Mouse (Mus musculus): Measurements from ENCODE around the gene Cel. TPM values are rescaled to one million over a fixed set of nuclear protein-coding genes. Genes with fewer than 3 reads are reported as not detected.

Cel gene
- polyA plus RNA-seq, 1 experiment from 2014 or later, result not detected

DNA sequence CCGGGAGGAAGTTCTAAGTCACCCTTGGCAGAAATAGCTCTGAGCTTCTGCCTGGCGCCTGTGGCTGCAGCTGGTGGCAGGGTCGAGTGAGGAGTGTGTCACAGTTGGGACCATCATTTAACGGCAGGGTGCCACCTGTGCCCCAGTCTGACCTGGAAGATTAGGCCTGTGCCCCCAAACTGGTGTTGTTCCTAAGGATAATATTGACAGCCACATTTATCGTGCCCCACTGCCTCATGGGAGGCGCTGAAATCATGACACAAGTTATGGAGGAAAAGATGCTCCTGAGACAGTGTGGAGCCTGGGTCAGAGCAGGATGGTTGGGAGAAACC, 36.3 kb upstream of the Cel start:
- no peak overlapping the region for H3K4me3 ChIP-seq

DNA sequence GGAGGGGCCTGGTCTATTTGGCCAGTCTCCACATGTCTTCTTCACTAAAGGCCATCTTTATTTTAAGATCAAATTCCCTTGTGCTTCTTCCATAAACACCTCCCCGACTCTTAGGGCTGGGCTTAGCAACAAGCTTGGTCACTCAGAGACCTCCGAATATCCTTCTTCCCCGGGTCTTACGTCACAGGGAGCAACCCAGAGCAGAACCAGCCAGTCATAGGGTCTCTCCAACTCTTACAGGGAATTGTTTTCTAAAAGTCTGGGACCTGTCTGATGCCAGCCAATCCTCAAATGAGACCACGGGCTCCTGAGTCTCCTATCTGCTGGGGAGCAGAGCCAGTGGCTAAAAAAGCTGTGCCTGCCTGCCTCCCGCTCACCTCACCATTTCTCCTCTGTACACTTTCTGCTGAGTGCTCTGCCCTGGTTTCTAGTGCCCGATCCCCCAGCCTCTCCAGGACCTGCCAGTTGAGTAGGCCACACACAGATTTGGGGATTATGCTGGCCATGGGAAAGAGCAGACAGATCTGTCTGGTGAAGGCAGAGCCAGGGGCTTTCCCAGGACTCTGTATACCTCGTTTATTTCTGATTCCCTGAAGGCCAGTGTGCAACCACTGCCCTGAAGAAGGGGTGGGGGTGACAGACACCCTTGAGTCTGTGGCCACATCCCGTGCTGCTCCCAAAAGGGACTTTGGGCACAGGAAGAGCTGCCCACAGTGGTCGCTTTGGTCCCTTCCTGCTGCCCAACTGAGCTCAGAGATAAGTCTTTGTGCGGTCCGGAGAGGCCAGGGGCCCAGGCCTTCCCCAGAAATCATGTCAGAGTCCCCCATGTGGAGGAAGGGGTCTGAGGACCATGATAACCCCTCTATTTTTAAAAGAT, 35.7 kb upstream of the Cel start:
- Histone ChIP-seq H3K36me3 (no peaks in the 10 kb centered on the region), H3K4me2 (no peak overlapping the region), H3K27ac (no peak overlapping the region), H3K4me1 (no peaks in the 10 kb centered on the region), H3K9me3 (no peaks in the 10 kb centered on the region), H3K27me3 (no peaks in the 10 kb centered on the region), H3K4me3 (no peak overlapping the region), H3K9ac (no peak overlapping the region)
- WGBS, result 53% methylated on average over 12 of the region's 12 CpGs
- ATAC-seq (ENCODE audit: borderline replicate concordance, extremely low read depth, low FRiP score, low TSS enrichment), result no peak

More for the DNA sequence above, 36.3 kb upstream of the Cel start:
- H3K27ac ChIP-seq, result no peak overlapping the region
- H3K36me3 ChIP-seq, result no peaks in the 10 kb centered on the region
- WGBS, result 65% methylated on average over 6 of the region's 6 CpGs
- H3K4me1 ChIP-seq, result no peaks in the 10 kb centered on the region
- H3K4me2 ChIP-seq, result no peak overlapping the region
- no peaks in the 10 kb centered on the region for H3K27me3 ChIP-seq
- H3K9me3 ChIP-seq, result no peaks in the 10 kb centered on the region
- no peak for ATAC-seq (ENCODE audit: borderline replicate concordance, extremely low read depth, low FRiP score, low TSS enrichment)
- H3K9ac ChIP-seq, result no peak overlapping the region

DNA sequence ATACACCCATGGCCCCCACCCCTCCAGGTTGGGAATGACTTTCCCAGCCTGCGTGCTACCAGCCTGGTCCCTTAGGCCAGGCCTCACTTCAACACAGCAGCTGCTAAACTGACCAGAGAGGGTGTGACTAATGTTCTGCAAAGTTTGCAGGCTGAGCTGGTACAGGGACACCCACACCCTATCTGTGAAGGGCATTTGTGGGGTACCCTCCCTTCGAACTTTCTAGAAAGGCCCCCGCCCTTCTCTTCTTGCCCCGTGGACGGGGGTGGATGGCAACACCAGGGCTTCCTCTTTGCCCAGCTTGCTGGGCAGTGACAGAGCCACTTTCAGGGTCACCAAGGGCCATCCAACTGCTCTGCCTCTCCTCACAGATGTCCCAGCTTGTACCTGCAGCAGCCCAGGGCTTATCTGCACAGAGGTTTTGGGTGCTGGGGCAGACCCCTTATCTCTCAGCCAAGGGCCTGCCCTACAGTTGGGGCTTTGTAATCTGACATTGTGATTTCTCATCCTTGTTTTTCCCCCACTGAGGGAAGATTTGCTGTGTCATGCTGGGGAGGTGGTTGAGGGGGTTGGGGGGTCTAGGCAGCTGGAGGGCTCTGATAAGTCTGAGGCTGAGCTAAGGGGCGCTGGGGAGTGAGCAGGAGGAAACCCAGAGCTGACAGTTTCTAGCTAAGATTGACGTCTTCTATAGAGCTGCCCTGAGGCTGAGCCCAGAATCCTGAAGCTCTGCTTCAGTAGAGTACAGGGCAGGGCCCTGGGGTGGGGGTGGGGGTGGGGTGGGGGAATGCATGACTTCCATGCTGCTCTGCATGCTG, 34.7 kb upstream of the Cel start:
- peak; percentile 60; the same call in 1 of the 2 replicates for ATAC-seq (ENCODE audit: borderline replicate concordance, extremely low read depth, low FRiP score, low TSS enrichment)
- H3K27ac ChIP-seq, result no peak overlapping the region

DNA sequence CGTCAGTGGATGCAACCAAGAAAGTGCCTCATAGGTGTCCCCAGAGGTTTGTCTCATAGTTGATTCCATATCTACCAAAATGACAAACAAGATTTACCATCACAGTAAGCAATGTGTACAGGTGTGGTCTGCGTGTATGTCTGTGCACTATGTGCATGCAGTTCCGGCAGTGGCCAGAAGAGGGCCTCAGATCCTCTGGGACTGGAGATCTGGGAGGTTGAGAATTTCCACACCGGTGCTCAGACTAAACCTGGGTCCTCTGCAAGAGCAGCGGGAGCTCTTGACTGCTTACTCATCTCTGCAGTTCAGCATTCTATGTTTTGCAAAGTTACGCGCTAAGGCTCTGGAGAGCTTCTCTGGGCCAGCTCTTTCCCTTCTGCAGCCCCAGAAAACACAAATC, 33.8 kb upstream of the Cel start:
- H3K9me3 ChIP-seq, result no peaks in the 10 kb centered on the region

More for the DNA sequence above, 34.7 kb upstream of the Cel start:
- 62% methylated on average over 7 of the region's 7 CpGs for WGBS
- no peak overlapping the region for H3K9ac ChIP-seq
- H3K4me3 ChIP-seq, result no peak overlapping the region
- no peaks in the 10 kb centered on the region for H3K4me1 ChIP-seq
- no peaks in the 10 kb centered on the region for H3K9me3 ChIP-seq
- no peak overlapping the region for H3K4me2 ChIP-seq
- no peaks in the 10 kb centered on the region for H3K36me3 ChIP-seq
- no peaks in the 10 kb centered on the region for H3K27me3 ChIP-seq

DNA sequence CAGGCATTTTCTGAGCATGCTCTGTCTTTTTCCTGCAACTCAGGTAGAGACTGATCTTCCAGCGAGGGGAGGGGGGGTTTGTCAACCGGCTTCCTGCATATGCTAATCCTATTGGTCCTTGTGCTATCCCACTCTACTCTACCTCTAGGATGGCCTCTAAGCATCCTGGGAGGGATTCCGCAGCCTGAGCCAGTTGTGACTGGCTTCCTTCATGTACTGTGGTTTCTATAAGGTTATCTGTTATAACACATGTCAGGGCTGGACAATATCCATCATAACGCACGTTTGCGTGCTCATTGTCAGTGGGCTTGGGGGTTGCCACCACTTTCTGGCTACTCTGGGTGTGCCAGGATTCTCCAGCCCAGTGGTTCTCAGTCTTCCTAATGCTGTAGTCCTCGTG, 32.8 kb upstream of the Cel start:
- no peak overlapping the region for H3K4me3 ChIP-seq
- no peak overlapping the region for H3K9ac ChIP-seq
- no peak for ATAC-seq (ENCODE audit: borderline replicate concordance, extremely low read depth, low FRiP score, low TSS enrichment)
- no peaks in the 10 kb centered on the region for H3K36me3 ChIP-seq
- H3K9me3 ChIP-seq, result no peaks in the 10 kb centered on the region
- no peaks in the 10 kb centered on the region for H3K4me1 ChIP-seq
- H3K27ac ChIP-seq, result no peak overlapping the region
- no peaks in the 10 kb centered on the region for H3K27me3 ChIP-seq
- WGBS, result 64% methylated on average over 7 of the region's 7 CpGs
- H3K4me2 ChIP-seq, result no peak overlapping the region

More for the DNA sequence above, 33.8 kb upstream of the Cel start:
- 84% methylated on average over 7 of the region's 7 CpGs for WGBS
- no peak overlapping the region for H3K27ac ChIP-seq
- H3K4me2 ChIP-seq, result no peak overlapping the region
- H3K9ac ChIP-seq, result no peak overlapping the region
- no peaks in the 10 kb centered on the region for H3K4me1 ChIP-seq
- no peaks in the 10 kb centered on the region for H3K27me3 ChIP-seq
- no peaks in the 10 kb centered on the region for H3K36me3 ChIP-seq
- no peak for ATAC-seq (ENCODE audit: borderline replicate concordance, extremely low read depth, low FRiP score, low TSS enrichment)
- no peak overlapping the region for H3K4me3 ChIP-seq

DNA sequence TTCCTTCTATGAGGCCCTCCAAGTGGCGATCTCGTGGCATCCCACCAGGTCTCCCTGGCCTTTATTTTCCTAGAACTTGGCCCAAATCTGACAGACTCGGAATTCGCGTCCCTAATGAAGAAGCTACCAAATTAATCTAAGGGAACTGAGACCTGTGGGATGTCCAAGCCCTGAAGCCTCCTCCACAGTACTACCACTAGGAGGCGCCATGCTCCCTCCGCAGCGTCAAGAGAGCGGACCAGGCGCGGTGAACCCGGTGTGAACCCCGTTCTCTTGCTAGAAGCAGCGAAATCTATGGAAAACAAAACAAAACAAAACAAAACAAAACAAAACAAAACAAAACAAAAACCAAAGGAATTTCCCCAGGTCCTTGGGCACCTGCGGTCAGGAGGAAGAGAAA, 29.6 kb upstream of the Cel start:
- Histone ChIP-seq H3K27ac (no peak overlapping the region), H3K4me2 (peak overlapping the region; percentile 39; the same call in 1 of the 2 replicates), H3K9me3 (no peaks in the 10 kb centered on the region), H3K36me3 (no peaks in the 10 kb centered on the region), H3K27me3 (no peaks in the 10 kb centered on the region), H3K4me3 (no peak overlapping the region), H3K9ac (no peak overlapping the region), H3K4me1 (no peaks in the 10 kb centered on the region)
- ATAC-seq (ENCODE audit: borderline replicate concordance, extremely low read depth, low FRiP score, low TSS enrichment), result no peak
- WGBS, result 8% methylated on average over 15 of the region's 15 CpGs

DNA sequence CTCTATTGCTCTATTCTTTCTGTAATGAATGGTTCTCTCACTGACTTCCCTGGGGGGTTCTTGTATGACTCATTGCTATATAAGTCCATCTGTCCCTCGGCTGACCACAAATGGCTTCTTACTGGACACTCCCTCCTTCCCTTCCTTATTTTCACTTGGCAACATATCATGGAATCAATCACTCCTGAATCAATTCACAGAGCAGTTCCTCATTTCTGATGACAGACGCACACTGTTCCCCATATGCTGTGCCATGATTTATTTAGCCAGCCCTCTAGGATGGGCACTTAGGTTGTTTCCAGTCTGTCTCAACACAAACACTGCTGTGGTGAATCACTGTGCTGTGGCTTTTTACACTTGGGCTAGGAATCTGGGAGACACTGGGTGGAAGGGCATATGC, 28.3 kb upstream of the Cel start:
- H3K27ac ChIP-seq, result no peak overlapping the region
- no peaks in the 10 kb centered on the region for H3K27me3 ChIP-seq
- no peaks in the 10 kb centered on the region for H3K36me3 ChIP-seq
- 77% methylated on average over 2 of the region's 2 CpGs for WGBS
- no peak for ATAC-seq (ENCODE audit: borderline replicate concordance, extremely low read depth, low FRiP score, low TSS enrichment)
- no peak overlapping the region for H3K9ac ChIP-seq
- no peaks in the 10 kb centered on the region for H3K9me3 ChIP-seq
- no peak overlapping the region for H3K4me2 ChIP-seq
- no peak overlapping the region for H3K4me3 ChIP-seq
- H3K4me1 ChIP-seq, result no peaks in the 10 kb centered on the region

DNA sequence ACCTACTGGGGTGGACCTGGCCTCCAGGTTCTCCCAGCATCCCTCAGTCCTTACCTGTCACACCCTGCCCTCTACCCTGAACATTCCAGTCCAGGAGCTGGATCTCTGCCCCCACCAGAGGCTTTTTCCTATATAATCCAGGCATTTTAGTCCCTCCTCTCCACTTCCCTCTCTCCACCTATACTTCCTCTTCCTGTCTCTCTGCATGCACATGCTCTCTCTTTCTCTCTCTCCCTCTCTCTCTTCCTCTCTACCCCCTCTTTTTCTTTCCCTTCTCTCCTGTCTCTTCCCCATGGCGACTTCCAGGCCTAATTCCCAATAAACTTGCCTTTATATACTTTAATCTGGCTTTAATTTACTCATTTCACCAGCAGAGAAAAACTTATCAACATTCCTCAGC, 25.4 kb upstream of the Cel start:
- Histone ChIP-seq H3K36me3 (no peaks in the 10 kb centered on the region), H3K27ac (no peak overlapping the region), H3K4me1 (peaks cover 2% of the 10 kb centered on the region; the same call in 1 of the 2 replicates), H3K4me3 (no peak overlapping the region), H3K4me2 (no peak overlapping the region), H3K9me3 (no peaks in the 10 kb centered on the region), H3K9ac (no peak overlapping the region), H3K27me3 (no peaks in the 10 kb centered on the region)
- ATAC-seq (ENCODE audit: borderline replicate concordance, extremely low read depth, low FRiP score, low TSS enrichment), result no peak
- WGBS, result 39% methylated on average over 1 of the region's 1 CpGs

DNA sequence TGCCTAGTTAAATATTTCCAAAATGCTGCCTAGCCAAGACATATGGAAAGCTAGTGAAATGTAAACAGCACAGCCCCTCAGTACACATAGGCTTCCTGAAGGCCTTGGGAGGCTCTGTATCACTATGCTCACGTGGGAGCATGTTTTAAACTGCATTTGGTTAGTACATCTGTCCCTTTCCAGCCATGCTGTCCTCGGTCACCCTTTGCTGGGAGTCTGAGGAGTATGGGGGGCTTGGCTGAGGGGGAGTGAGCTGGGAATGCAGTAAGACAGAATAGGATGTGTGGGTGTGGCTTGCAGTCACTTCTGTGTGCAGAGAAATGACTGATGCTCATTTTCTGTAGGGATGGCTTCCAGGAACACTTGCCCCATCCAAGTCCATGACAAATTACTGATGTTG, 22.5 kb upstream of the Cel start:
- Histone ChIP-seq H3K4me3 (no peak overlapping the region), H3K9ac (no peak overlapping the region), H3K27me3 (no peaks in the 10 kb centered on the region), H3K9me3 (no peaks in the 10 kb centered on the region), H3K4me1 (peaks cover 17% of the 10 kb centered on the region; the same call in 1 of the 2 replicates), H3K36me3 (0 out of 2 replicates have a peak, but pooled peaks cover 4% of the 10 kb centered on the region), H3K4me2 (no peak overlapping the region), H3K27ac (no peak overlapping the region)
- WGBS, result 37% methylated on average over 2 of the region's 2 CpGs
- no peak for ATAC-seq (ENCODE audit: borderline replicate concordance, extremely low read depth, low FRiP score, low TSS enrichment)

DNA sequence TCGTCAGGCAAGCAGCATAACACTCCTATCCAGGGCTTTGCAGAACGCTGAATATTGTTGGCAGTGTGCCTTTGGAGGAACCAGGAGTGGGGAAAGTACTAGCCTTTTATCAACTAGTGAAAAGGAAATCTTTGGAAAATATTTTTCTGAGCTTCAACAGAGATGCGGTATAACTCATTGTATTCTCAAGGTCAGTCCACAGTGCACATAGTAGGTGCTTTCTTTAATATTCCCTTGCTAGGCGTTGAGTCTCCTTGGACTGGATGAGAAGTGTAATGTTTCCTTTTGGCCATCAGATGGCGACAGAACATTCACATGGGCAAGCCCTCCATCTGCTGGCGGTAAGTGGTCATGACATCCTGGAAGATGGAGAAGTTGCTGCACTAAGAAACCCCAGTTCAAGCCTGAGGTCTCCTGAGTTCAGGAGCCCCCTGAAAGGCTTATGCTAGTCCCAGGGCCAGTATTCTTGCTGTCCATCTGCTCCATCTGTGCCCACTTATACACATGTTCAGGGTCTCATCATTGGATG, 21.9 kb upstream of the Cel start:
- H3K9me3 ChIP-seq, result no peaks in the 10 kb centered on the region
- no peaks in the 10 kb centered on the region for H3K27me3 ChIP-seq
- H3K4me3 ChIP-seq, result no peak overlapping the region
- H3K4me1 ChIP-seq, result peaks cover 17% of the 10 kb centered on the region; the same call in 1 of the 2 replicates
- 0 out of 2 replicates have a peak, but pooled peaks cover 7% of the 10 kb centered on the region for H3K36me3 ChIP-seq
- H3K4me2 ChIP-seq, result no peak overlapping the region
- H3K27ac ChIP-seq, result no peak overlapping the region
- 17% methylated on average over 6 of the region's 6 CpGs for WGBS
- H3K9ac ChIP-seq, result no peak overlapping the region
- ATAC-seq (ENCODE audit: borderline replicate concordance, extremely low read depth, low FRiP score, low TSS enrichment), result no peak

DNA sequence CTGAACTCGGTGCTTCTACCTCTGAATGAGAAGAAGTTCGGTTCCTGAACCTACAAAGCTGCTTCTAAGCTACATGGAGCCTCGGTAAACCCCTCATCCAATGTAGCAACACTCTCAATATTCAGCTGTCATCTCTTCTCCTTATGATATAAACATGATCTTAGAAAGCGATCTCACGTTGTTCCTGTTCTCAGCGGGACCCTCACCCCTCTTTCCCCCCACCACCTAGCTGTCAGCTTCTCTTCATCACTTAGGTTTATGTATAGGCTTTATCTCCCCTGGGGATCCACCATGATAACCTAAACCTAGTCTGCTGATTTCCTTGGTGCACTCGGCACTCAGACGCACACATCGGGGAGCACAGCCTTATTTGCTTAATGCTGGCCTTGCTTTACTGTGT, 20.4 kb upstream of the Cel start, which contains the start of gene Gtf3c5:
Gtf3c5 (minus strand) TSS at position 101 of the 400 bp plus-strand sequence.
- H3K36me3 ChIP-seq, result peaks cover 17% of the 10 kb centered on the region; the same call in 1 of the 2 replicates
- H3K27me3 ChIP-seq, result no peaks in the 10 kb centered on the region
- peaks cover 17% of the 10 kb centered on the region; the same call in 1 of the 2 replicates for H3K4me1 ChIP-seq
- 72% methylated on average over 9 of the region's 9 CpGs for WGBS
- H3K4me3 ChIP-seq, result peak within 1 kb of the TSS; percentile 80
- peak within 1 kb of the TSS; percentile 91 for H3K27ac ChIP-seq
- ATAC-seq (ENCODE audit: borderline replicate concordance, extremely low read depth, low FRiP score, low TSS enrichment), result no peak
- peak within 1 kb of the TSS; percentile 69 for H3K4me2 ChIP-seq
- no peaks in the 10 kb centered on the region for H3K9me3 ChIP-seq
- H3K9ac ChIP-seq, result peak within 1 kb of the TSS; percentile 68
